In the genomic region with DNA sequence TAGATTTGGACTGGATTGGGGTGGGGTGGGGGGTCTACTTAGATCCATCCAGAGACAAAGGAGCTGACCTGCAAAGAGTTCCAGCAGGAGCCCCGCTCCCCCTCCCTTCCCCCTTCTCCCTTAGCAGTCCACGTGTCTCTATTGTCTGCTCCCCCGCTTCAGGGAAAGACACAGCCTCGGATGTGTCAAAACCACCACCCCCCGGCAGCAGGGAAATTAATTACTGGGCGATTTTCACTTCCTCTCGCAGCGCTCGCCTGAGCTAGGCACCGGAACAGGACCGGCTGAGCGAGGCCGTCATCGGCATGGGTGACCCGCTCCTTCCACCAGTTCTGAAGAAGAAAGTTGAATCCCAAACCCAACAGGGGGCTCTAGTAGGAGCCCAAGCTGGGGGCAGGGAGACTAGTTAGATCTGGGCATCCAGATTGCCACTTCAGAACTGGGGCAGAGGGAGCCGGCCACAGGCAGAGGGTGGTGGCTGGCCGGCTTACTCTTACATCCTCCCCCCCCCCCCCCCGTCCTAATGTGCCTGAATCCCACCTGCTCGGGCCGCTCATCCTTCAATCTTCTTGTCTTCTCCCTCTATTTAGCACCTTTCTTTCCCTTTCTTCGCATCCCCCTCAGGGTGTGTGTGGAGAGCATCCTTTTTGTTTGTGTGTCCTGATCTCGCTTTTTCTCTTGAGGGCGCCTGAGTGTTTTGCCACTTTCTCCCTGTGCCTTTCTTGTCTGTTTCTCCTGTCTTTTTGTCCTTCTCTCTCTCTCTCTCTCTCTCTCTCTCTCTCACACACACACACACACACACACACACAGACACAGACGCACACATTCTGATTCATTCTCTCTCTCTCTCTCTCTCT, we compare ENCODE assay signal across 8 mouse cellular contexts. TPM values are rescaled to one million over a fixed set of nuclear protein-coding genes. Genes with fewer than 3 reads are reported as not detected.
DNase-seq lines count a peak whose midpoint lies in the region; ATAC-seq and TF ChIP-seq lines count a peak whose summit lies in the region.

A gene (plus strand): TSS at position 845 of the 857 bp plus-strand sequence.

- H3K27me3 ChIP-seq in spleen, adult 2 months (ENCODE audit: control insufficient read depth, insufficient read depth, low read length): peaks cover 11% of the 10 kb centered on the region
- peaks cover 96% of the 10 kb centered on the region for H3K27me3 ChIP-seq in forebrain, embryonic 10.5 days (ENCODE audit: poor library complexity, severe bottlenecking)
- H3K27me3 ChIP-seq in hindbrain, embryonic 14.5 days (ENCODE audit: control insufficient read depth, insufficient read depth, low read length): no peaks in the 10 kb centered on the region
- peaks cover 96% of the 10 kb centered on the region for H3K27me3 ChIP-seq in liver, embryonic 13.5 days
- peaks cover 33% of the 10 kb centered on the region for H3K27me3 ChIP-seq in small intestine, adult 2 months (ENCODE audit: control insufficient read depth, insufficient read depth, low read length)

- H3K4me3 ChIP-seq in spleen, adult 2 months (ENCODE audit: extremely low read depth, insufficient read depth, insufficient read length): peak within 1 kb of the TSS; percentile 13; the same call in 1 of the 2 replicates
- peak within 1 kb of the TSS; percentile 60 for H3K4me3 ChIP-seq in forebrain, embryonic 10.5 days
- H3K4me3 ChIP-seq in hindbrain, embryonic 14.5 days (replicated peaks; ENCODE audit: low read length): peak within 1 kb of the TSS; percentile 90
- H3K4me3 ChIP-seq in liver, embryonic 13.5 days (replicated peaks): peak within 1 kb of the TSS; percentile 32
- peak within 1 kb of the TSS; percentile 33 for H3K4me3 ChIP-seq in small intestine, adult 2 months (ENCODE audit: low read depth, low read length)

- no peak within 1 kb of the TSS for H3K27ac ChIP-seq in spleen, adult 2 months (ENCODE audit: insufficient read depth, low read length)
- peak within 1 kb of the TSS; percentile 86 for H3K27ac ChIP-seq in forebrain, embryonic 10.5 days
- H3K27ac ChIP-seq in hindbrain, embryonic 14.5 days: peak within 1 kb of the TSS; percentile 96
- no peak within 1 kb of the TSS for H3K27ac ChIP-seq in liver, embryonic 13.5 days
- no peak within 1 kb of the TSS for H3K27ac ChIP-seq in small intestine, adult 2 months (ENCODE audit: insufficient read depth, low read depth, low read length)

- H3K4me1 ChIP-seq in spleen, adult 2 months (ENCODE audit: control insufficient read depth, insufficient read depth, insufficient read length): peaks cover 4% of the 10 kb centered on the region; the same call in 1 of the 2 replicates
- peaks cover 47% of the 10 kb centered on the region for H3K4me1 ChIP-seq in forebrain, embryonic 10.5 days
- peaks cover 27% of the 10 kb centered on the region for H3K4me1 ChIP-seq in hindbrain, embryonic 14.5 days (replicated peaks; ENCODE audit: control insufficient read depth, insufficient read depth, low read length)
- peaks cover 5% of the 10 kb centered on the region; the same call in 1 of the 2 replicates for H3K4me1 ChIP-seq in liver, embryonic 13.5 days (replicated peaks)
- H3K4me1 ChIP-seq in small intestine, adult 2 months (ENCODE audit: control insufficient read depth, insufficient read depth, insufficient read length, low read length): peaks cover 5% of the 10 kb centered on the region

- H3K4me2 ChIP-seq in hindbrain, embryonic 14.5 days (replicated peaks): peak within 1 kb of the TSS; percentile 78
- H3K4me2 ChIP-seq in liver, embryonic 13.5 days: peak within 1 kb of the TSS; percentile 46

- H3K9ac ChIP-seq in hindbrain, embryonic 14.5 days: peak within 1 kb of the TSS; percentile 98
- no peak within 1 kb of the TSS for H3K9ac ChIP-seq in liver, embryonic 13.5 days

- H3K9me3 ChIP-seq in forebrain, embryonic 10.5 days: no peaks in the 10 kb centered on the region
- no peaks in the 10 kb centered on the region for H3K9me3 ChIP-seq in hindbrain, embryonic 14.5 days (ENCODE audit: control insufficient read depth, low read length)
- no peaks in the 10 kb centered on the region for H3K9me3 ChIP-seq in liver, embryonic 13.5 days (replicated peaks)

- TF ChIP-seq POLR2A in spleen, adult 2 months (IDR thresholded peaks at IDR 0.05; ENCODE audit: low read depth, low read length): no peak
- no peak for TF ChIP-seq POLR2A in small intestine, adult 2 months (IDR thresholded peaks at IDR 0.05; ENCODE audit: low read depth, low read length)

- peak in 1 of 2 experiments; percentile 15 for DNase-seq in spleen, adult 2 months (ENCODE audit: low read depth in 1 of 2, low spot score in 2 of 2)
- DNase-seq in spleen, postnatal 10 days (ENCODE audit: low spot score in 2 of 2): no peak
- DNase-seq in forebrain, embryonic 10.5 days (ENCODE audit: extremely low spot score, low spot score): peak; percentile 53
- DNase-seq in hindbrain, embryonic 14.5 days (ENCODE audit: low spot score): peak; percentile 73
- DNase-seq in liver, embryonic 13.5 days: no peak
- no peak for DNase-seq in lung, postnatal 36 days

- peak; percentile 64 for ATAC-seq in hindbrain, embryonic 14.5 days (ENCODE audit: low FRiP score)
- no peak for ATAC-seq in liver, embryonic 13.5 days (ENCODE audit: low read depth)
- ATAC-seq in monocyte, adult 5-6 weeks (replicated peaks; ENCODE audit: insufficient number of reproducible peaks, low FRiP score, low TSS enrichment, poor library complexity, severe bottlenecking): no peak

- 2% methylated on average over 24 of the region's 24 CpGs for WGBS in spleen, adult 2 months
- WGBS in forebrain, embryonic 10.5 days: under 1% methylated on average over 24 of the region's 24 CpGs
- WGBS in hindbrain, embryonic 14.5 days: under 1% methylated on average over 24 of the region's 24 CpGs
- 3% methylated on average over 22 of the region's 24 CpGs for WGBS in liver, embryonic 13.5 days (ENCODE audit: insufficient replicate concordance)
- 3% methylated on average over 23 of the region's 24 CpGs for WGBS in small intestine, adult 2 months

- TF ChIP-seq CTCF in spleen, adult 2 months (IDR thresholded peaks at IDR 0.05; ENCODE audit: extremely low read depth, insufficient read depth, insufficient read length, insufficient replicate concordance): no peak
- TF ChIP-seq CTCF in small intestine, adult 2 months (IDR thresholded peaks at IDR 0.05; ENCODE audit: extremely low read depth, insufficient read length, insufficient replicate concordance, low read depth, low read length): no peak

- H3K36me3 ChIP-seq in spleen, adult 2 months (ENCODE audit: control insufficient read depth, insufficient read depth, low read length): no peaks in the 10 kb centered on the region
- H3K36me3 ChIP-seq in forebrain, embryonic 10.5 days (replicated peaks): no peaks in the 10 kb centered on the region
- peaks cover 5% of the 10 kb centered on the region for H3K36me3 ChIP-seq in hindbrain, embryonic 14.5 days (replicated peaks; ENCODE audit: control insufficient read depth, insufficient read depth)
- no peaks in the 10 kb centered on the region for H3K36me3 ChIP-seq in liver, embryonic 13.5 days
- no peaks in the 10 kb centered on the region for H3K36me3 ChIP-seq in small intestine, adult 2 months (ENCODE audit: control insufficient read depth, insufficient read depth, low read length)

RNA-seq across cellular contexts. Expression of the gene that starts here (rescaled TPM):
- not detected in 2 replicates for polyA plus RNA-seq in spleen, adult 2 months (2012; rRNA removed)
- 1.1 and 2.4 TPM in 2 replicates for polyA plus RNA-seq in forebrain, embryonic 10.5 days (2016; fragmentation: Nextera tagmentation; extraction: Ambion mirVana)
- 10.9 and 13.6 TPM in 2 replicates for polyA plus RNA-seq in hindbrain, embryonic 14.5 days (2014; fragmentation: Nextera tagmentation; extraction: Ambion mirVana)
- not detected in 2 replicates for polyA plus RNA-seq in liver, embryonic 13.5 days (2015; fragmentation: Nextera tagmentation; extraction: Ambion mirVana)
- polyA plus RNA-seq in small intestine, adult 2 months (2012; rRNA removed): 0.03 TPM in 1 of 2 replicates, not detected in the other
- total RNA-seq in monocyte, adult 5-6 weeks (2017): not detected in 3 replicates

Comparison
In these comparisons a context has a peak if more than half of its experiments do, and no peak if none do; other contexts are left out.
1. DNase-seq: peak in forebrain, embryonic 10.5 days (single experiment) and hindbrain, embryonic 14.5 days (single experiment); none in spleen, postnatal 10 days (0 of 2), liver, embryonic 13.5 days (single experiment) and lung, postnatal 36 days (single experiment).
2. H3K27ac ChIP-seq: peak in forebrain, embryonic 10.5 days (single experiment) and hindbrain, embryonic 14.5 days (single experiment); none in spleen, adult 2 months (single experiment), liver, embryonic 13.5 days (single experiment) and small intestine, adult 2 months (single experiment).
3. H3K4me3 ChIP-seq: peak in every context shown above with its lines; median percentile 90 in hindbrain, embryonic 14.5 days; 60 in forebrain, embryonic 10.5 days; 33 in small intestine, adult 2 months; 32 in liver, embryonic 13.5 days; 13 in spleen, adult 2 months.